Mouse (Mus musculus) forebrain, embryonic 13.5 days (tissue): ENCODE measurements around the gene Bnc2. TPM values are rescaled to one million over a fixed set of nuclear protein-coding genes. Genes with fewer than 3 reads are reported as not detected.

Experiments used
- ATAC-seq: fragments of 200-750 bp; cut with Nextera tagmentation; 2 replicates; pipeline ENCODE4 v1.8.0; 2017
- H3K27ac ChIP-seq: fragments of 300-500 bp; sonication (generic); 2 replicates; pipeline ENCODE4 v1.5.1; 2015; ENCODE audit warnings: inconsistent platforms, mild to moderate bottlenecking, moderate library complexity
- H3K27me3 ChIP-seq: fragments of 300-500 bp; sonication (generic); 2 replicates; pipeline ENCODE4 v1.6.1; 2015; ENCODE audit warnings: mild to moderate bottlenecking, inconsistent platforms
- H3K36me3 ChIP-seq: fragments of 300-500 bp; sonication (generic); 2 replicates; pipeline ENCODE4 v1.6.1; 2015; ENCODE audit warnings: mild to moderate bottlenecking, inconsistent platforms; ENCODE audit not compliant: poor library complexity, severe bottlenecking
- H3K4me1 ChIP-seq: fragments of 300-500 bp; sonication (generic); 2 replicates; pipeline ENCODE4 v1.6.1; 2015; ENCODE audit warnings: inconsistent platforms
- H3K4me2 ChIP-seq: fragments of 300-500 bp; sonication (generic); 2 replicates; pipeline ENCODE4 v1.6.1; 2015; ENCODE audit warnings: inconsistent platforms, mild to moderate bottlenecking, moderate library complexity
- H3K4me3 ChIP-seq: fragments of 300-500 bp; sonication (generic); 2 replicates; pipeline ENCODE4 v1.5.1; 2015; ENCODE audit warnings: mild to moderate bottlenecking, inconsistent platforms
- H3K9ac ChIP-seq: fragments of 300-500 bp; sonication (generic); 2 replicates; pipeline ENCODE4 v1.6.1; 2015; ENCODE audit warnings: mild to moderate bottlenecking, inconsistent platforms
- H3K9me3 ChIP-seq: fragments of 300-500 bp; sonication (generic); replicated peaks from 2 replicates; pipeline ENCODE4 v1.6.1; 2016; ENCODE audit warnings: inconsistent platforms
- WGBS: fragments of 180-500 bp; shearing (Covaris S2); methylation state at CpG from one replicate; pipeline ENCODE4 v1.1.7; 2015; 5-methylcytosine and 5-hydroxymethylcytosine counted together
- polyA plus RNA-seq: library from polyadenylated mRNA; unstranded; fragments of >200 nt; fragmentation: Nextera tagmentation; extraction: Ambion mirVana; gene quantifications from 2 replicates; pipeline ENCODE4 v1.2.1, GENCODE M21; 2015

Bnc2 gene
- polyA plus RNA-seq, 1 experiment from 2014 or later = 1.8 TPM

DNA sequence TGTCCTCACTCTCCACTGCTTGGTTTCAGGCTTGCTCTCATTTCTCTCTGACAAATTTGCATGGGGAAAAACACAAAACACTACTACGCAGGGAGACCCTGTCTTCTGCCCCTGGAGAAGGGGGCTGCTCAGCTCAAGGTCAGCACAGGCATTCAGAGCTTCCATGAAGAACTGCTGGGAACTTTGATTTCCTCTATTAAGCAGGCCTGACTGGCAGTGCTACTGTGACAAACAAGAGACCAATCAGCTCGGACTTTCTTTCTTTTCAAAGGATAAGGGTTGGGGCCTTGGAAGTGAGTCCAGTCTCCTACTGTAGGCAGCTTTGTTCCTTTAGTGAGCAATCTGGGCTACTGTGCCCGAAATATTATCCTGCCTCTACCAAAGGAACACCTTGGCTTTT, 400.9 kb downstream of the Bnc2 start:
- Histone ChIP-seq H3K9me3 (no peaks in the 10 kb centered on the region), H3K4me1 (peaks cover 17% of the 10 kb centered on the region), H3K9ac (no peak overlapping the region), H3K36me3 (no peaks in the 10 kb centered on the region), H3K27ac (no peak overlapping the region), H3K4me2 (no peak overlapping the region), H3K4me3 (no peak overlapping the region), H3K27me3 (peaks cover 31% of the 10 kb centered on the region)
- peak; percentile 53 for ATAC-seq
- 14% methylated on average over 3 of the region's 3 CpGs for WGBS

DNA sequence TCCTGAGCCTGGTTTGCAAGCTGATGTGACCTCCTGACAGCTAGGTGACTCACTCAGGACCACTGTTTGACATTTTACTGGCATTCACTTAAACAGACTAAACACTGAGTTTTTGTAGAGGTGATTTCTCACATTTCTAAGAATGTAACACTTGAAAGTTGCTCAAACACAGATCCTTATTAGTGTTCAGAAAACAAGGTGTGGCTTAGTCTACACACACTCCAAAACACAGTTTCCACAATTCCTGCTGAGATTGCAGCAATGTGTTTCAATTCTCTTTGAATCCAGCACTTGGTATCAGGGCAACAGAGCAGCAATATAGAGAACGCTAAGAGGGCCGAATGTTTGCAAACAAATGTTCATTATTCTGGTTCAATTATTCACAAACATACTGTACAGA, 402.2 kb downstream of the Bnc2 start:
- peaks cover 27% of the 10 kb centered on the region; the same call in 1 of the 2 replicates for H3K27me3 ChIP-seq
- ATAC-seq = no peak
- no peak overlapping the region for H3K27ac ChIP-seq
- peaks cover 17% of the 10 kb centered on the region for H3K4me1 ChIP-seq
- no peaks in the 10 kb centered on the region for H3K36me3 ChIP-seq
- H3K9ac ChIP-seq = no peak overlapping the region
- H3K4me2 ChIP-seq = no peak overlapping the region
- no peaks in the 10 kb centered on the region for H3K9me3 ChIP-seq
- WGBS = 59% methylated on average over 2 of the region's 2 CpGs
- H3K4me3 ChIP-seq = no peak overlapping the region

DNA sequence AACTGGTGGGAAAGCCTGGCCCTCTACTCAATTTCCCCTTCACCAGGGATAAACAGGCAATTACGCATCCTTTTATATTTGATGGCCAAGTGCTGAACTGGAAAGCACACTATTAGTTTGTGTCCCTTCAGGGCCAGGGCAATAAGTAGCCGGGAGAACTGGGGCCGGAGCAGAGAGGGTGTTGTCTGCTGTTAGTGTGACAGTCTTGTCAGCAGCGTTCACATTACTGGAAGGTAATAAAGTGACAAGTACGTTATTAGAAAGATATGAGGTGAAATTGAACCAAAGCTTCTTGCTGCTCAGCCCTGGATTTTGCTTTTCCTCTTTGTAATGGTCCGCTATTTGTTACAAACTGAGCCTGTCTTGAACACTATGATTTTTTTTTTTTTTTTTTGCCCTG, 405.2 kb downstream of the Bnc2 start:
- WGBS = 86% methylated on average over 6 of the region's 6 CpGs
- no peaks in the 10 kb centered on the region for H3K36me3 ChIP-seq
- H3K27me3 ChIP-seq = peaks cover 19% of the 10 kb centered on the region
- no peak overlapping the region for H3K27ac ChIP-seq
- H3K9me3 ChIP-seq = no peaks in the 10 kb centered on the region
- ATAC-seq = no peak
- no peak overlapping the region for H3K4me2 ChIP-seq
- H3K4me1 ChIP-seq = peaks cover 8% of the 10 kb centered on the region
- H3K9ac ChIP-seq = no peak overlapping the region
- H3K4me3 ChIP-seq = no peak overlapping the region

DNA sequence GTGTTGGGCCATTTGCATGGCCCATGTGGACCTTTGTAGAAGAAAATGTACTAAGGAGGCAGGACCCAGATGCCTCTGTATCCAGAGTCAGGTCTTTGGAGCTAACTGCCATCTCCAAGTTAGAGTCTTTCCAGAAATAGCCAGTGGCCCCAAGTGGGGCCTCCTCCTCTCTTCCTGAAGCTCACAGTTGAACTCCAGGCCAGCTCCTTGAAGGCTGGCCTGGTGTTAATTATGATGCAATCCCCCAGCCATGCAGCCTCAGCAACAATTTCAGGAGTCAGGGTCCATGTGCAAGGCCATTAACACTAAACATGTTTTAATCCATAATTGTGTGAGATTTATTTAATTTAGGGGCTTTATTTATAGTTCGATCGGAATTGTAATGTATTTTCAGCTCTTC, 427.7 kb downstream of the Bnc2 start:
- H3K9me3 ChIP-seq = no peaks in the 10 kb centered on the region
- H3K27me3 ChIP-seq = no peaks in the 10 kb centered on the region
- H3K36me3 ChIP-seq = no peaks in the 10 kb centered on the region
- WGBS = 91% methylated on average over 2 of the region's 2 CpGs
- H3K9ac ChIP-seq = no peak overlapping the region
- H3K27ac ChIP-seq = no peak overlapping the region
- H3K4me3 ChIP-seq = no peak overlapping the region
- H3K4me2 ChIP-seq = no peak overlapping the region
- no peaks in the 10 kb centered on the region for H3K4me1 ChIP-seq
- no peak for ATAC-seq

DNA sequence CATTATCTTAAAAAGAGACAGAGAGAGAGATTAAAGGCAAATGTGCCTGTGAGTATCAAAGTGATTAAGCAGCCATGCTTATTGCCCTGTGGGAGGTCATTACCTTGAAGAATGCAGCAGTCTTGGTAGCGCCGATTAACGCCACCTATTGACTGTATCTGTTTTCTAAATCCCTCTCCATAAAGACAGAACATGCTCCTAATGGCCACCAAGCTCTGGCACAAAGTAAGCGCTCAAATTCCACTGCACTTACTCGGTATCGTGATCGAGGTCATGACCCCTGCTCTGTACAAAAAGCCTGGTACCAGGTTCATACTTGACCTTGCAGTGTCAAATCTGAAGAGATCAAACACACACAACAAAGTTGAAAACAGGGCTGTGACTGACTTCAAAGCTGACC, 442.7 kb downstream of the Bnc2 start:
- no peaks in the 10 kb centered on the region for H3K36me3 ChIP-seq
- no peak overlapping the region for H3K9ac ChIP-seq
- H3K4me3 ChIP-seq = no peak overlapping the region
- WGBS = 31% methylated on average over 7 of the region's 7 CpGs
- ATAC-seq = no peak
- no peaks in the 10 kb centered on the region for H3K27me3 ChIP-seq
- H3K27ac ChIP-seq = no peak overlapping the region
- H3K9me3 ChIP-seq = no peaks in the 10 kb centered on the region
- no peaks in the 10 kb centered on the region for H3K4me1 ChIP-seq
- no peak overlapping the region for H3K4me2 ChIP-seq

DNA sequence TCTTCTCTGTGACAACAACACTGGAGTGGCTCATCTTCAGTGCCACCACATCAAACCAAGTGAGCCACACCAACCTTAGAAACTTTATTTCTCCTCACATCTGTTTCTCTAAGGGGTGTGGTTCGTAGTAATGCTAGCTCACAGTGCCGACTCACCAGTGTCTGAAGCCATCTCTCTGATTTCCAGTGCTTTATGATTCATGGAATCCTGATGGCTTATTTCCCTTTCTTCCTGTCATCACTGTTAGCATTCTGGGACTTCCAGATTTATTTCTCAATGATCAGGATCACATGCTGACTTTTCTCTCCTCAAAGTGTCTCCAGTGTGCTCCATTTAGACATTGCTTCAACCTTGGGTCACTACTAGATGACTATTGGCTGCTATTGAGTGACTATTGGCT, 443.8 kb downstream of the Bnc2 start:
- Histone ChIP-seq H3K4me1 (no peaks in the 10 kb centered on the region), H3K36me3 (no peaks in the 10 kb centered on the region), H3K27ac (no peak overlapping the region), H3K4me3 (no peak overlapping the region), H3K4me2 (no peak overlapping the region), H3K27me3 (no peaks in the 10 kb centered on the region), H3K9me3 (no peaks in the 10 kb centered on the region), H3K9ac (no peak overlapping the region)
- WGBS = 95% methylated on average over 2 of the region's 2 CpGs
- ATAC-seq = no peak

DNA sequence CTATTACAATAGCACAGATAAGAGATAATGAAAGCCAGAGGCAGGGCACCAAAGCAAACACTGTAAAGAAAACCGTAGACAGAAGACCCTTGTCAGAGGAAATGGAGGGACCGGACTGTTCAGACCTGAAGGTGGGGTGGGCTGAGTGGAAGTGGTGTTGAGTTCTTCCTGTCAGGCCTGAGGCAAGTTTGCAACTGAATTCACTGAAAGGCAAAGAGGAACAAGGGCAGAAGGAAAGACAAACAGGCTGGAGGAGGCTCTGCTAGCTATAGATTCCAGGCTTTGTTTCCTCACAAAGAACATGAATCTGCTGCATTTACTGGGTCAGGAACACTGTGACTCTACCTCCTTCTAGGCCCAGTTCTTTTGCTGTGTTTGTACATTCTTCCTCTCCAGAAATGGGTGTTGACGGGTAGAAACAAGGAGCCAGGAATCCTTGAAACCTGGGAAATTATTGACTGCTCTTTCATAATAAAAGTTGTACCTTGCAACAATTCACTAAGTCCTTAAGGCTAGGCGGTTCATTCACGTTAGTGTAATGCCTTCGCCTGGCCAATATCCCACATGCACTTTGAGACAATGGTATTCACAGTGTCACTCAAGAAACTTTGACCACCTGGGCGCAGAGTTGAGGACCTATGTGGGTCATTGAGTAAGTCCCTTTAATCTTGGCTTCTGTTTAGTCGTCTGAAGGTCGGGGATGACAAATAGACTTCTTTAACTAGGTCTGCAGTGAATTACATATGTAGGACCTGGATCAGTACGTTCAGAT, 445.7 kb downstream of the Bnc2 start:
- Histone ChIP-seq H3K4me1 (no peaks in the 10 kb centered on the region), H3K9ac (no peak overlapping the region), H3K27me3 (no peaks in the 10 kb centered on the region), H3K27ac (no peak overlapping the region), H3K36me3 (no peaks in the 10 kb centered on the region), H3K4me3 (no peak overlapping the region), H3K9me3 (no peaks in the 10 kb centered on the region), H3K4me2 (no peak overlapping the region)
- ATAC-seq = no peak
- 83% methylated on average over 10 of the region's 10 CpGs for WGBS

DNA sequence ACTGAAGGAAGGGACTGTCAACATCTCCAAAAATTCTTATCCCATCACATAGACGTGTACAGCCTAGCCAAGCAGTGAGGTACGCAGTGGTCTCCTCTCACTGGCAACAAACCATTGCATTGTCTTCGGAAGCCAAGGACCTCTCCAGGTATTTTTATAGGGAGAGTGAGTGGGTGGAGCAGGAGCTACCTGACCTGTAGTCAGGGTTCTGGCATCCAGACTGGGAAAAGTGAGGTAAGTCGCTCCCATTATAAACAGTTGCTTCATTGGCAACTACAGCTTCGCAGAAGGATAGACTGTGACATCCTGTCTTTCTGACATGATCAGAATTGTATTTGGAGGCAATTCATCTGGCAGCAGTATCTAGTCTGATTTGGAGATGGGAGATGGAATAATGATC, 446.5 kb downstream of the Bnc2 start:
- Histone ChIP-seq H3K27me3 (no peaks in the 10 kb centered on the region), H3K9me3 (no peaks in the 10 kb centered on the region), H3K9ac (no peak overlapping the region), H3K4me2 (no peak overlapping the region), H3K36me3 (no peaks in the 10 kb centered on the region), H3K4me1 (no peaks in the 10 kb centered on the region), H3K27ac (no peak overlapping the region), H3K4me3 (no peak overlapping the region)
- no peak for ATAC-seq
- WGBS = 91% methylated on average over 5 of the region's 5 CpGs

Other genes starting within 250 kb of the Bnc2 start
- gene Cntln, start 209.0 kb upstream of the Bnc2 start, polyA plus RNA-seq = 8.5 and 9.1 TPM in 2 replicates